Mouse (Mus musculus) left cerebral cortex, postnatal 36 days (tissue): ENCODE data around the gene Cpped1. TPM values are rescaled to one million over a fixed set of nuclear protein-coding genes. Genes with fewer than 3 reads are reported as not detected.

ENCODE experiments used
- DNase-seq, 2 experiments: peaks; one replicate each; pipeline ENCODE4 v3.0.0; 2021 to 2022; ENCODE audit warnings: low spot score in 2 of 2, mixed read lengths in 1 of 2
- intact Hi-C: fragments of 180-260 bp; cut with DNase I; formaldehyde crosslinking; loops from one replicate; pipeline ENCODE4 v1.15.1; 2025
- total RNA-seq, 2 experiments: library from RNA; stranded (reverse); gene quantifications; 2 replicates each; pipeline ENCODE4 v1.2.3; 2021

Cpped1 gene
- total RNA-seq = 10 to 100 TPM; 36.8 to 43.9 TPM

- intact Hi-C loops = no loop called here
- DNase-seq = peak; percentile 89
Observed at GRCm38 (mm10) chr16:11909035-11909591, at the start of gene Cpped1. Cpped1 (minus strand) TSS chr16:11909445.

- DNase-seq = no peak
- intact Hi-C loops = no loop called here
Observed at GRCm38 (mm10) chr16:11940477-11940876, 31.2 kb upstream of the Cpped1 start.

- intact Hi-C loops = no loop called here
Observed at GRCm38 (mm10) chr16:11910801-11911200, 1.6 kb upstream of the Cpped1 start.

GRCm38 (mm10) chr16:11909817-11910216 lies 572 bp upstream of the Cpped1 start:
- DNase-seq = no peak
- intact Hi-C loops = no loop called here

More at GRCm38 (mm10) chr16:11910801-11911200, 1.6 kb upstream of the Cpped1 start:
- no peak for DNase-seq

GRCm38 (mm10) chr16:11908461-11909014 lies 707 bp downstream of the Cpped1 start:
- intact Hi-C loops = no loop called here
- no peak for DNase-seq

- intact Hi-C loops = no loop called here
- DNase-seq = no peak
Observed at GRCm38 (mm10) chr16:11907816-11908215, 1.4 kb downstream of the Cpped1 start.

GRCm38 (mm10) chr16:11906906-11907305 lies 2.3 kb downstream of the Cpped1 start:
- intact Hi-C loops = no loop called here

GRCm38 (mm10) chr16:11905216-11905615 lies 4.0 kb downstream of the Cpped1 start:
- no peak for DNase-seq
- intact Hi-C loops = no loop called here

More at GRCm38 (mm10) chr16:11906906-11907305, 2.3 kb downstream of the Cpped1 start:
- no peak for DNase-seq

GRCm38 (mm10) chr16:11902007-11902406 lies 7.2 kb downstream of the Cpped1 start:
- intact Hi-C loops = no loop called here
- DNase-seq = no peak

- intact Hi-C loops = no loop called here
- no peak for DNase-seq
Observed at GRCm38 (mm10) chr16:11900341-11900740, 8.9 kb downstream of the Cpped1 start.

- no peak for DNase-seq
- intact Hi-C loops = no loop called here
Observed at GRCm38 (mm10) chr16:11896411-11896810, 12.8 kb downstream of the Cpped1 start.

GRCm38 (mm10) chr16:11894877-11895276 lies 14.4 kb downstream of the Cpped1 start:
- intact Hi-C loops = no loop called here
- DNase-seq = peak in 1 of 2 experiments; percentile 18

- DNase-seq = no peak
Observed at GRCm38 (mm10) chr16:11890186-11890585, 19.1 kb downstream of the Cpped1 start.

GRCm38 (mm10) chr16:11889741-11890140 lies 19.5 kb downstream of the Cpped1 start:
- no peak for DNase-seq
- intact Hi-C loops = no loop called here

More at GRCm38 (mm10) chr16:11890186-11890585, 19.1 kb downstream of the Cpped1 start:
- intact Hi-C loops = no loop called here

GRCm38 (mm10) chr16:11881795-11882194 lies 27.4 kb downstream of the Cpped1 start:
- intact Hi-C loops = no loop called here
- peak in 1 of 2 experiments; percentile 20 for DNase-seq

- DNase-seq = no peak
- intact Hi-C loops = no loop called here
Observed at GRCm38 (mm10) chr16:11880461-11880860, 28.8 kb downstream of the Cpped1 start.

GRCm38 (mm10) chr16:11879196-11879595 lies 30.0 kb downstream of the Cpped1 start:
- intact Hi-C loops = no loop called here
- no peak for DNase-seq

- DNase-seq = no peak
- intact Hi-C loops = no loop called here
Observed at GRCm38 (mm10) chr16:11875227-11875626, 34.0 kb downstream of the Cpped1 start.

GRCm38 (mm10) chr16:11873292-11873691 lies 36.0 kb downstream of the Cpped1 start:
- intact Hi-C loops = no loop called here
- no peak for DNase-seq

GRCm38 (mm10) chr16:11868486-11868885 lies 40.8 kb downstream of the Cpped1 start:
- DNase-seq = no peak
- intact Hi-C loops = no loop called here
